ENCODE assay signal across 9 mouse cellular contexts in genomic region chr8:128551421-128552139, GRCm38 (mm10).
DNase-seq lines count a peak whose midpoint lies in the region; ATAC-seq and TF ChIP-seq lines count a peak whose summit lies in the region.
"Had no signal": no experiment of that assay in that cellular context is flagged by ENCODE, and none has a peak within 500 bp of the region (broad histone marks: within the 10 kb centered on the region; RNA-seq: fewer than 3 reads in every experiment).

No protein-coding gene starts in this region.

- peak; percentile 89 for TF ChIP-seq CTCF in kidney, adult 2 months (conservative IDR thresholded peaks at IDR 0.05; ENCODE audit: insufficient read depth, insufficient read length, low read depth, low read length)

- no peak overlapping the region for H3K4me3 ChIP-seq in midbrain, embryonic 11.5 days (ENCODE audit: low read depth, low read length)
- H3K4me3 ChIP-seq in midbrain, embryonic 15.5 days, result no peak overlapping the region
- no peak overlapping the region for H3K4me3 ChIP-seq in kidney, adult 2 months (ENCODE audit: insufficient read depth, low read depth, low read length)
- H3K4me3 ChIP-seq in limb, embryonic 14.5 days (replicated peaks; ENCODE audit: low read length), result no peak overlapping the region
- H3K4me3 ChIP-seq in neural tube, embryonic 15.5 days (replicated peaks), result no peak overlapping the region
- H3K4me3 ChIP-seq: erythroblast, embryonic 14.5 days had no signal

- ATAC-seq in midbrain, embryonic 11.5 days (ENCODE audit: low FRiP score), result no peak; the same call in 1 of the 2 replicates
- ATAC-seq in midbrain, embryonic 15.5 days (replicated peaks), result no peak
- ATAC-seq in frontal cortex, adult (ENCODE audit: low TSS enrichment), result peak; percentile 88
- ATAC-seq in limb, embryonic 14.5 days (ENCODE audit: low FRiP score, low read depth), result no peak; the same call in 1 of the 2 replicates
- peak; percentile 74 for ATAC-seq in neural tube, embryonic 15.5 days (ENCODE audit: low FRiP score)

- no peaks in the 10 kb centered on the region for H3K36me3 ChIP-seq in midbrain, embryonic 11.5 days (ENCODE audit: control insufficient read depth, insufficient read depth, low read length)
- H3K36me3 ChIP-seq in midbrain, embryonic 15.5 days (replicated peaks), result no peaks in the 10 kb centered on the region
- H3K36me3 ChIP-seq in kidney, adult 2 months (ENCODE audit: control insufficient read depth, insufficient read depth, low read length), result no peaks in the 10 kb centered on the region
- no peaks in the 10 kb centered on the region for H3K36me3 ChIP-seq in limb, embryonic 14.5 days (ENCODE audit: control insufficient read depth, insufficient read depth, low read length)
- no peaks in the 10 kb centered on the region for H3K36me3 ChIP-seq in neural tube, embryonic 15.5 days

- H3K27me3 ChIP-seq in midbrain, embryonic 11.5 days (ENCODE audit: control insufficient read depth, insufficient read depth, low read length), result no peaks in the 10 kb centered on the region
- H3K27me3 ChIP-seq in midbrain, embryonic 15.5 days (replicated peaks), result no peaks in the 10 kb centered on the region
- H3K27me3 ChIP-seq in kidney, adult 2 months (replicated peaks; ENCODE audit: control insufficient read depth, insufficient read depth, low read length), result no peaks in the 10 kb centered on the region
- no peaks in the 10 kb centered on the region for H3K27me3 ChIP-seq in limb, embryonic 14.5 days (ENCODE audit: control insufficient read depth, insufficient read depth, low read length)
- H3K27me3 ChIP-seq in neural tube, embryonic 15.5 days (replicated peaks), result no peaks in the 10 kb centered on the region

- H3K9me3 ChIP-seq in midbrain, embryonic 11.5 days (ENCODE audit: control insufficient read depth, low read length), result no peaks in the 10 kb centered on the region
- no peaks in the 10 kb centered on the region for H3K9me3 ChIP-seq in midbrain, embryonic 15.5 days
- H3K9me3 ChIP-seq in limb, embryonic 14.5 days (ENCODE audit: control insufficient read depth, low read length), result no peaks in the 10 kb centered on the region
- H3K9me3 ChIP-seq in neural tube, embryonic 15.5 days (replicated peaks), result no peaks in the 10 kb centered on the region

- H3K9ac ChIP-seq in midbrain, embryonic 11.5 days (ENCODE audit: low read length), result no peak overlapping the region
- H3K9ac ChIP-seq in midbrain, embryonic 15.5 days, result no peak overlapping the region
- H3K9ac ChIP-seq in limb, embryonic 14.5 days (ENCODE audit: low read depth, low read length, severe bottlenecking), result no peak overlapping the region
- no peak overlapping the region for H3K9ac ChIP-seq in neural tube, embryonic 15.5 days (replicated peaks)

- no peak for TF ChIP-seq POLR2A in kidney, adult 2 months (IDR thresholded peaks at IDR 0.05; ENCODE audit: low read depth, low read length)
- TF ChIP-seq POLR2A in limb, embryonic 14.5 days (IDR thresholded peaks at IDR 0.05; ENCODE audit: borderline replicate concordance, extremely low read depth, insufficient read depth, insufficient read length), result no peak

- H3K4me2 ChIP-seq in midbrain, embryonic 11.5 days, result no peak overlapping the region
- no peak overlapping the region for H3K4me2 ChIP-seq in midbrain, embryonic 15.5 days
- H3K4me2 ChIP-seq in limb, embryonic 14.5 days (replicated peaks; ENCODE audit: low read depth, low read length, severe bottlenecking), result no peak overlapping the region
- no peak overlapping the region for H3K4me2 ChIP-seq in neural tube, embryonic 15.5 days

- no peaks in the 10 kb centered on the region for H3K4me1 ChIP-seq in midbrain, embryonic 11.5 days (ENCODE audit: control insufficient read depth, insufficient read depth, low read length)
- H3K4me1 ChIP-seq in midbrain, embryonic 15.5 days, result no peaks in the 10 kb centered on the region
- no peaks in the 10 kb centered on the region for H3K4me1 ChIP-seq in kidney, adult 2 months (ENCODE audit: control insufficient read depth, insufficient read depth, low read length)
- no peaks in the 10 kb centered on the region for H3K4me1 ChIP-seq in limb, embryonic 14.5 days (ENCODE audit: control insufficient read depth, insufficient read depth, low read length)
- peaks cover 3% of the 10 kb centered on the region; the same call in 1 of the 2 replicates for H3K4me1 ChIP-seq in neural tube, embryonic 15.5 days

- DNase-seq in midbrain, embryonic 11.5 days (ENCODE audit: low spot score, missing footprints), result peak; percentile 92
- peak; percentile 45 for DNase-seq in cerebellum, adult 8-10 months
- DNase-seq in kidney, adult 2 months, result peak; percentile 72
- DNase-seq in limb, embryonic 14.5 days (ENCODE audit: low spot score), result peak; percentile 57
- DNase-seq in testis, postnatal 10 days (ENCODE audit: low spot score), result peak; percentile 79

- 55% methylated on average over 15 of the region's 15 CpGs for WGBS in midbrain, embryonic 11.5 days
- 47% methylated on average over 15 of the region's 15 CpGs for WGBS in midbrain, embryonic 15.5 days
- WGBS in kidney, adult 2 months, result 36% methylated on average over 15 of the region's 15 CpGs
- 50% methylated on average over 15 of the region's 15 CpGs for WGBS in limb, embryonic 14.5 days
- WGBS in neural tube, embryonic 15.5 days, result 43% methylated on average over 15 of the region's 15 CpGs

- H3K27ac ChIP-seq in midbrain, embryonic 11.5 days (ENCODE audit: low read depth, low read length), result no peak overlapping the region
- no peak overlapping the region for H3K27ac ChIP-seq in midbrain, embryonic 15.5 days
- no peak overlapping the region for H3K27ac ChIP-seq in kidney, adult 2 months (ENCODE audit: insufficient read depth, low read depth, low read length)
- H3K27ac ChIP-seq in limb, embryonic 14.5 days (replicated peaks; ENCODE audit: low read depth, low read length), result no peak overlapping the region
- no peak overlapping the region for H3K27ac ChIP-seq in neural tube, embryonic 15.5 days (replicated peaks)

Comparison
In these comparisons a context has a peak if more than half of its experiments do, and no peak if none do; other contexts are left out.
1. ATAC-seq: peak in frontal cortex, adult (single experiment) and neural tube, embryonic 15.5 days (single experiment); none in midbrain, embryonic 11.5 days (single experiment), midbrain, embryonic 15.5 days (single experiment) and limb, embryonic 14.5 days (single experiment).
2. Peak in every context shown above with its lines, with median percentiles within 50 percentile points of each other: DNase-seq.